Mouse (Mus musculus): ENCODE data around the gene 1700013G24Rik.
"Not testable (repeated sequence)": the region's sequence is repeated elsewhere in the genome, so short reads cannot be mapped to it uniquely, and the experiment has no call there.

1700013G24Rik gene

DNA sequence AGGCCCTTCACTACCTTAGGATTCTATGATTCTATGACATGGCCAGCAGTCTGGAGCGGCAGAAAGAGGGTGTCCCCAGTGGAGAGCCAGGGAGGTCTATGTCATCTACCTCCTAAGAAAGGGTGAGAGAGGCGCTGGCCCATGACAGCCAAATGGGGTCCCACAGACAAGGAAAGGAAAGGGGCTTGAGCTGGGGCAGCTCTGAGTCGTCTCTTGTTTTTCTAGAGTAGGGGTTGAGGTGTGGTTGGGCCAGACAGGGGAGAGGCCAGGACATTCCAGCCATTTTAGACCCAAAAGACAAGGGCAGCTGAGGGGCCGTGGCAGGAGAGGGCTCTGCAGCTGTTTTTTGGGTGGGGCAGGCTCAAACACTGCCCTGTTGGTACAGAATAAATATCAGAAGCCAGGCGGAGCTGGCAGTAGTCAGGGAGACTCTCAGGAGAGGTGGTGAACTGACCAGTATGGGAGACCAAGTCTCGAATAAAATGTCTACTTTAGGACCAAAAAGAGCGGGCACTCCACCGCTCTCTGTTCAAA lies at the start of gene 1700013G24Rik:
1700013G24Rik (plus strand) TSS at position 51 of the 534 bp plus-strand sequence.
- DNase-seq (ENCODE audit: low spot score in 2 of 2), result no peak

DNA sequence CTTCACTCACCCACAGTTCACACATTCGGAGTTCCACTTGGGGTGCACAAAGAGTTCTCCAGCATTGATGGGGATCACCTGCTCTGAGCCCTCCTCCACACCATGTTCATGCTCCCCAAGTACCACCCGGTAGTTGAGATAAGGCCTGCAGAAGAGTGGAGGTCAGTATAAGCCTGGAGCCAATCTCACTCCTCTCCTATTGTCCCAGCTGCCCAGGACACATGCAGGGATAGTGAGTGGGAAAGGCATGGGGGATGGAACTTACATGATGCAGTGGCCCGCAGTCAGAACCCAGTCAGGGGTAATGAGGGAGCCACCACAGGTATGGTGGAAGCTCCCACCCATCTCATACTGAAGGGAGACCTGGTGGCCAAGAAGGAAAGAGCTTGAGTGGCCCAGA lies 47.5 kb upstream of the 1700013G24Rik start:
- no peak for DNase-seq (ENCODE audit: low spot score in 2 of 2)

DNA sequence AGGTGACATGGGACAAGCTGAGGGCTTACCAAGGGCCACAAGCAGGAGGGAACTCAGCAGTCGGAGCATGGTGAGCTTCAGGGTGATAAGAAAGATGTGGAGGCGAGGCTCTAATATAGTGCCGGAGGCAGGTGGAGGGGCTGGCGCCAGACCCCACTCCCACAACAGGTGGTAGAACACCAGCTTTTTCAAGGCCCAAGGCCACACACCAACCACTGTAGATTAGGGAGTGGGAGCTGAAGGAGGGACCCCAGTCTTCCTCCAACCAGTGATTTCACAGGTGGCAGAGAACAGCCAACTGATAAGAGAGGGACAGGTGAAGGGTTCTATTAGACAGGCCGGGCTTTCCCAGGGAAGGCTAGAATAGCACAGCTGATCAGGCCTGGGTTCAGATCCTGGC lies 43.4 kb upstream of the 1700013G24Rik start, which contains the start of gene Cela3a:
Cela3a (minus strand) TSS at position 101 of the 400 bp plus-strand sequence.
- DNase-seq (ENCODE audit: low spot score in 2 of 2), result no peak

DNA sequence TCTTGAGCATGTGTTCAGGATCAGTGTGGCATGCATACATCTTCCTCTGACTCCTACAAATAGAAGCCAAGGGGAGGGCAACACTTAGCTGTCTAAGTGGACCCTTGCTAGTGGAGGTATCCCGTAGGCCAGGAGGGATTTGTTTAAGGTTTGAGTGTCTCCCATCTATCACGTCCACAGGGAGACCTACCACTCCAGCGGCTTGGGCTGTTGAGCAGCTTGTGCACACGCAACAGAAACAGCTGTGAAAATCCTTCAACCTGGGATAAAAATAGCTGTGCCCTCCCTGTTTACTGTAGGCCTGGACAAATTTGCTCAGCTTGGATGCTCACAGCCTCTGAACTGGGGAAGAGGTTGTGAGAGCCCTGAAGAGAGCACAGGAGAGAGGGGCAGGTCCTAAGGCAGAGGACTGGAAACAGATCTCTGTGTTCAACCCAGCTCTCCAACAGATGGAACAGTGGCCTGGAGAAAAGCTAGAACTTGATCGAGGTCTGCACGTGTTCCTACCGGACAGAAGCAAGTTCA lies 40.8 kb upstream of the 1700013G24Rik start:
- not testable (repeated sequence) for DNase-seq (ENCODE audit: low spot score in 2 of 2)

DNA sequence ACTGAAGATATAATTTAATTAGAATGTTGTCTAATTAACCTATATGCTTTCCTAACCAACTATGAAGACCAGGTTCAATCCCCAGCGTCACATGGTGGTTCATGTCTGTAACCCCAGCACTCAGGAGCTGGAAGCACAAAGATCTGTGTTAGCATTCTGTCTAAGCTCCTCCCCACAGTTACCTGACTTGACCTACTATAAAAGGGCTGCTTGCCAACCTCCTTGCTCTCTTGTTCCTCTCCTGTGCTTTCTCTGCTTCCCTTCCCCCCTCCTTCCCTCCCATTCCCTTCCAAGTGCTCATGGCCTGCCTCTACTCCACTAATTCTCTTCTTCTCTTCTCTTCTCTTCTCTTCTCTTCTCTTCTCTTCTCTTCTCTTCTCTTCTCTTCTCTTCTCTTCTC lies 38.1 kb upstream of the 1700013G24Rik start:
- no peak for DNase-seq (ENCODE audit: low spot score in 2 of 2)

DNA sequence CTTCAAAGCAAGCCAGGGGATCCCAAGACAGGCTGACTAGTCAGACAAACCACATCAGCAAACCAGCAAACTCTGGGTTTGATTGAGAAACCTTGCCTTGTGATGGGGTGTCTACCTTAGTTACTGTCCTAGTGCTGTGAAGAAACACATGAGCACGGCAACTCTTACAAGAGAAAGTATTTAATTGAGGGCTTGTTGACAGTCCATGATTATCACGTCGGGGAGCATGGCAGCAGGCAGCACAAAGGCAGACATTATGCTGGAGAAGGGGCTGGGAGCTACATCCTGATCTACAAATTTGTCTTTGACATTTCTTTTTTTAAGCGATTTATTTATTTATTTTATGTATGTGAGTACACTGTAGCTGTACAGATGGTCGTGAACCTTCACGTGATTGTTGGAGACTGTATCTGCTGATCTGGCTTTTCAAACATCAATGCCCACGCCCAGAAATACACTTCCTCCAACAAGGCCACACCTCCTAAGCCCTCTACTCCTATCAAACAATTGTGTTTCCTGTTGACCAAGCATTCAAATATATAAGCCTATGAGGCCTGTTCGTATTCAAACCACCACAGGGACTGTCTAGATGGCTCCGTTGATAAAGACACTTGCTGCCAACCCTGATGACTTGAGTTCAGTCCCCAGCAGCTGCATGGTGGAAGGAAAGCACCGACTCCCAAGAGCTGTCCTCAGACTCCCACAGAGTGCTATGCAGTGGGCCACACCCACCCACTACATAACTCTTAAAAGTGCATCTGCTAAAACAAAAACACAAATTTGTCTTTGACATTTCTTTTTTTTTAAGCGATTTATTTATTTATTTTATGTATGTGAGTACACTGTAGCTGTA lies 35.1 kb upstream of the 1700013G24Rik start:
- no peak for DNase-seq (ENCODE audit: low spot score in 2 of 2)

DNA sequence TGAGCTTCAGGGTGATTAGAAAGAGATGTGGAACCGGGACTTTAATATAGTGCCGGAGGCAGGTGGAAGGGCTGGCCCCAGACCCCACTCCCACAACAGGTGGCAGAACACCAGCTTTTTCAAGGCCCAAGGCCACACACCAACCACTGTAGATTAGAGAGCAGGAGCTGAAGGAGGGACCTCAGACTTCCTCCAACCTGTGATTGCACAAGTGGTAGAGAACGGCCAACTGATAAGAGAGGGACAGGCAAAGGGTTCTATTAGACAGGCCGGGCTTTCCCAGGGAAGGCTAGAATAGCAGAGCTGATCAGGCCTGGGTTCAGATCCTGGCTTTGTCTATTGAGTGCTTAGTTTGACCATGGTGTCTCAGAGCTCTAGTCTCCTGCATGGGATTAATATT lies 22.6 kb upstream of the 1700013G24Rik start, which contains the start of gene Cela3b:
Cela3b (minus strand) TSS at position 39 of the 400 bp plus-strand sequence.
- no peak for DNase-seq (ENCODE audit: low spot score in 2 of 2)

DNA sequence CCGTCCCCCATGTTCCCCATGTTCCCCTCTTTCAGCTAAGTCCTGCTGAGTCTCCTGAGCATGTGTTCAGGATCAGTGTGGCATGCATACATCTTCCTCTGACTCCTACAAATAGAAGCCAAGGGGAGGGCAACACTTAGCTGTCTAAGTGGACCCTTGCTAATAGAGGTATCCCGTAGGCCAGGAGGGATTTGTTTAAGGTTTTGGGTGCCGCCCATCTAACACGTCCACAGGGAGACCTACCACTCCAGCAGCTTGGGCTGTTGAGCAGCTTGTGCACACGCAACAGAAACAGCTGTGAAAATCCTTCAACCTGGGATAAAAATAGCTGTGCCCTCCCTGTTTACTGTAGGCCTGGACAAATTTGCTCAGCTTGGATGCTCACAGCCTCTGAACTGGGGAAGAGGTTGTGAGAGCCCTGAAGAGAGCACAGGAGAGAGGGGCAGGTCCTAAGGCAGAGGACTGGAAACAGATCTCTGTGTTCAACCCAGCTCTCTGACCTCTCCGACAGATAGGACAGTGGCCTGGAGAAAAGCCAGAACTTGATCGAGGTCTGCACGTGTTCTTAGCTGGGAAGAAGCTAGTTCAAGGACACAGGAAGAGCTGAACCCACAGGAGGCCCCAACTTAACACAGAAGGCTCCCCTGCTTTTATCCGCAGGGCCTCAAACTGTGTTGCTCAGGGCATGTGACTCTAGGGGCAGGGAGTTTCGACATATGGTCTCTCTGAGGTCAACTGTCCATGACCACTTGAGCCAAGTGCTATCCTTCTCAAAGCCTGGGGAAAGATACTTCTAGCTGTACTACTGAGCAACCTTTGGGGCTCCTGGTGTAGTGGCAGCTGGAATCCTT lies 20.2 kb upstream of the 1700013G24Rik start:
- DNase-seq (ENCODE audit: low spot score in 2 of 2), result not testable (repeated sequence)

DNA sequence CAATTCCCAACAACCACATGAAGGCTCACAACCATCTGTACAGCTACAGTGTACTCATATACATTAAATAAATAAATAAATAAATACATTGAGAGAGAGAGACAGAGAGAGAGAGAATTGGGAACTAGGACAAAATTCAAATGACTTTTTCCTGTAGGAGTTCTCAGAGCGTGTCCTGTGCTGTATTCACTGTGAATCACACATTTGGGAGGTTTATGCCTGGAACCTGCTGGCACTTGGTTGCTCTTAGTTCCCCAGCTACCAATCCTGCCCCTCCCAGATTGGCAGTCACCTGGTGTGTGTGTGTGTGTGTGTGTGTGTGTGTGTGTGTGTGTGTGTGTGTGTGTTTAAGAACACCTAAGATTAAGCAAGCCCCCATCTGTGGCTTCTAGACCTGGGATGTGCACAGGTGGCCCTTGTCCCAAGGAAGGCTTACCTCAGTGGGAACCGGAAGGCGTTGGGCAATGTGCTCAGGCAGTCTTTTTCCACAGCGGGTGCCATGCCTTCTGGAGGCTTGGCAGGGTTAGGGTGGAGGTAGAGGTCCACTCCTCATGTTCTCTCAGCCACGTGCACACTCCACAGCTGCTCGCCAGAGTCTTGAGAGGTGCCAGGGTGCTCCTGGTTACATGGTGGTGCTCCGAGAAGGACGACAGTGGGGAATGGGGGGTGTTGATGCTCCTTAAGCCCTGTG lies 16.0 kb upstream of the 1700013G24Rik start:
- DNase-seq (ENCODE audit: low spot score in 2 of 2), result no peak

DNA sequence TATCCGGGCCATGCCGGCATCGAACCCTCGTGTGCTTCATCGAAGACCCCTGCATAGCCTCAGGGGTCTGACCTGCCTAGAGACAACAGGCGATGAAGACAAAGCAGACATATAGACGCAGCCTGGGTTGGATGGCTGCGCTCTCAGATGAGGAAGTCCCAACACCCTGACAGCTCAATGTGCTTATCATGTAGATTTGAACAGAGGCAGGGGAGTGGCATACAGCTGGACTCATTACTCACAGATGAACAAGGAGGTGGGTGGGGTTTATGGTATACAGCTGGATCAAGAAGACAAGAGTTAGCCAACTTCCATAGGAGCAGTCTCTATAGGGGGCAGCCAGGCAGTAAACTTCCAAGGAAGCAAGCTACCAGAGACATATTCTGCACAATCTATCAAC lies 14.2 kb upstream of the 1700013G24Rik start:
- no peak for DNase-seq (ENCODE audit: low spot score in 2 of 2)

DNA sequence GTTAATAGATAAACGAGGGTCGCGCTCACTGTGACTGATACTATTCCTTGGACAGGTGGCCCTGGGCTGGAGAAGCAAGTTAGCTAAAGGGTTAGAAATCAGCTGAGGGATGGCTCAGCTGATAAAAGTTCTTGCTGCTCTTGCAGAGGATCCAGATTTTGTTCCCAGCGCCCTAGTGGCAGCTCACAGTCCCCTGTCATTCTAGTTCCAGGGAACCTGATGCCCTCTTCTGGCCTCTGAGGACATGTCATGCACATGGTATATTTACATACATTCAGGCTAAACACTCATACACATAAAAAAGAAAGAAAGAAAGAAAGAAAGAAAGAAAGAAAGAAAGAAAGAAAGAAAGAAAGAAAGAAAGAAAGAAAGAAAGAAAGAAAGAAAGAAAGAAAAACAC lies 11.8 kb upstream of the 1700013G24Rik start:
- DNase-seq (ENCODE audit: low spot score in 2 of 2), result no peak

DNA sequence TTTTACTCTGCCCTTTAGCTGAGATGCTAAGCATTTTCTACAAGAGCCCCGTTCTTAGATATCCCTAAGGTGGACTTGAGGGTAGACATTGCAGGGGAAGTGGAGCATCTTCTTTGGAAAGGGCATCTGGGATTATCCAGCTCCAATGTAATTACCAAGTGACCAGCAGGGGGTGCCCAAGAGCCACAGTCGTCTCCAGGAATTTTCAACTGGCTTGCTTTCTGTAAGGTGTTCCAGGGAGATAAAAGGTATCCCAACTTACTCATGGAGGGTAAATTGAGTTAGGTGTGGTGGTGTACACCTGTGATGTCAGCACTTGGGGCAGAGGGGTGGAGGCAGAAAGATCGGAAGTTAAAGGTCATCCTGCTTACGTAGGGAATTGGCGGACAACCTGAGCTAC lies 9.5 kb upstream of the 1700013G24Rik start:
- DNase-seq (ENCODE audit: low spot score in 2 of 2), result peak; percentile 44 to 69

DNA sequence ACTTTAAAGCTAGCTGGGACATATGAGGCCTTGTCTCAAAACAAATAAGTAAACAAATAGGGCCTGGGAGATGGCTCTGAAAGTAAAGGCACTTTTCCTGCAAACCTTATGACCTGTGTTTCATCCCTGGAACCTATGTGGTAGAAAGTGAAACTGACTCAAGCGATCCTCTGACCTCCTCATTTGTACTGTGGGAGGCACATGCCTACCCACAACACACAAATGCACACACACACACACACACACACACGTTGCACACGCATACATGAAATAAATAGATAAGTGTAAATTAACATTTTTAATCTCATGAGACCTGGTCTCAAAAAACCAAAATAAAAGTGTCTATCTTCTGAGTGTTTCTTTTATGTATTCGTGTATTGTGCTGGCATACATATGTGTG lies 7.2 kb upstream of the 1700013G24Rik start:
- DNase-seq (ENCODE audit: low spot score in 2 of 2), result no peak

DNA sequence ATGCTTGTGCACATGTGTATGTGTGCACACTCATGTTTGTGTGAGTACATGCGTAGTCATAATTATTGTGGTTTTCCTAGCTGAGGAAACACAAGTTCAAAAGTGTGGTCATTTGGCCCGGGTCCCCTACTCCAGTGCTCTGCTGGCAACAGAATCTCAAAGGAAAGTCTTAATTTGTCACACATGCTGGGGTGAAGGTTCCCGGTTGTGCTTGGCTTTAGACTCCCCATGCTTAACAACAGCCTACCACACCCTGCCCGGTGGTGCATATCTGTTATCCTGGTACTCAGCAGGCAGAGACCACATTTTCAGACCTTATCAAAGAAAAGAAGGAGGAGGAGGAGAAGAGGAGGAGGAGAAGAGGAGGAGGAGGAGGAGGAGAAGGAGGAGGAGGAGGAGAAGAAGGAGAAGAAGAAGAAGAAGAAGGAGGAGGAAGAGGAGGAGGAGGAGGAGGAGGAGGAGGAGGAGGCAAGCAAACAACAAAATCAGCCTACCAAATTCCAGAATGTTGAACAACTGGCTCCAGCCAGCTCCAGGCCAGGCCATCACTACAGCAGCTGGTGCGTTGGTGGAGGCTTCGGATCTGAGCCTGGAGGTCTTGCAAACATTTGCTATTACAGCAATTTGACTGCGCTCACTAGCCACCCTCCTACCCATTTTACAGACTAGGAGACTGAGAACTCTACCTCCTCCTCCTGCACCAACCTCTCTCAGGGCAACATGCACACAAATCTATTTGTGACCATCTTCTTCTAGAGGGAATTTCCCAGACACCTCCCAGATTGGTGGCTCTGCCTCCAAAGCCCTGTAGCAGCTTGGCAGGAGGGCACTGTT lies 5.5 kb upstream of the 1700013G24Rik start:
- no peak for DNase-seq (ENCODE audit: low spot score in 2 of 2)

DNA sequence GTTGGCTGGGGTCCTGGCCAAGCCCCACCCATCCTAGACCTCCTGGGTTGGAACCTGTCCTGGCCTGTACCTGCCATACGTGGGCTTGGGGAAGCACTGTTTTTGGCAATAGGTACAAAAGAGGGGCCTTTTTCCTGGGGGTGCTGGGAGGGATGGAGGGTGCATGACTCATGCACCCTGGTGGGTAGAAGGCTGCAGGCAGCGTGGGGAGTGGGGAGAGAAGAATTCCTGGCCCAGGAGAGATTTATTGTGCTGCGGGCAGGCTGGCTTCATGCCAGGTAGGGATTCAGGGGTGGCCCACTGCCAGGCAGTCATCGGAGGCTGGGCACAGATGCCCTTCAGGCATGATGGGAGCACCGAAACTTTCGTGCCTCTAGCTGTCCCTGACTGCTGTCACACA lies 4.9 kb upstream of the 1700013G24Rik start:
- no peak for DNase-seq (ENCODE audit: low spot score in 2 of 2)

DNA sequence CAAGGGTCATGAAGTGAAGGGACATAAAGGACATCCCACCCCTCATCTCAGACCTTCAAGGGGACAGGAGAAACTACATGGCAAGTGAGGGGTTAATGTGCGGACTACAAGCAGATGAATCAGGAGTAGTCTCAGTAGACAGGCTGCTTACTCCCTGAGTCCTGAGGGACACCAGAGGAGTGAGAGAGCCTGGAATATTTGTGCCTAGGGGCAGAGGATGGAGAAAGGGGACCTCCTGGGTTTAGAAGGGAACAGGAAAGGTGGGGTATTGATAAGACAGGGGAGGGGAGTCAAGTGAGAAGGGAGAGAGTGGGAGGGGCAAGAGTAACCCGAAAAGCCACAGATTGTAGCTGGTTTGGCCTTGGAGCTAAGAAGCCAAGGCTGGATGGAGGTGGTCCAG lies 4.4 kb upstream of the 1700013G24Rik start:
- DNase-seq (ENCODE audit: low spot score in 2 of 2), result no peak

DNA sequence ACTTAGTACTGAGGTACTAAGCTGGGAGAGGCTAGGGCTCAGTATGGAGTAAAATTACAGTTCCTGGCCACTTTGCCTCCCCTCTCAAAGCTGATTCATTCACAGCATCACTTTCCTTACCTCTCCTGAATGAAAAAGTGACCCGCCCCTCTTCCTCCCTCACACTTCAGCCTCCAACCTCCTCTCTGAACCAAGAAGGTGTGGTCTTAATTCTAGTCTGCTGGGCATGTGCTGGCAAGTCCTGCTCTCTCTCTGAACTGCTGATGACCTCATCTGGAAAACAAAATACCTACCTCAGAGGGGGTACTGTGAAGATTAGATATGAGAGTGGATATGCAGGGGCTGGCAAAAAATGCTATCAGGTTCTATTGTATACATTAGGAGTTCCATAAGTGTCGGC lies 4.0 kb upstream of the 1700013G24Rik start:
- no peak for DNase-seq (ENCODE audit: low spot score in 2 of 2)

DNA sequence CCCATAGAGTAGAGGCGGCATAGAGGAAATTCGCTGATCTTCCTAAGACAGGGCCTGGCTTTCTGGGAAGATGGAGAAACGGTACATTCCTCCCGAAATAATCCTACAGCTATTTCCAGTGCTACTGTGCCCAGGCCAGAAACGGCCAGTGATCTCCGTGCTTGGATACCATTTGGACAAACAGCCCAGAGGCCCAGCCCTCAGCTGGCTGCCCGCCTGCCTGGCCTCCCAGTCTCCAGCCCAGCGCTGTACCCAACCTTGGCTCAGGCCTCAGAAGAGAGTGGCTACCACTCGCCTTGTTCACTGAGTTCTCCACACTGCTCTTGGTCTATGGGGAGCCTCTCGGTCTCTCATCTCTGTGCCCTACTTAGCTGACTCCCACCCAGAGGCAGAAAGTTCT lies 3.4 kb upstream of the 1700013G24Rik start:
- no peak for DNase-seq (ENCODE audit: low spot score in 2 of 2)

DNA sequence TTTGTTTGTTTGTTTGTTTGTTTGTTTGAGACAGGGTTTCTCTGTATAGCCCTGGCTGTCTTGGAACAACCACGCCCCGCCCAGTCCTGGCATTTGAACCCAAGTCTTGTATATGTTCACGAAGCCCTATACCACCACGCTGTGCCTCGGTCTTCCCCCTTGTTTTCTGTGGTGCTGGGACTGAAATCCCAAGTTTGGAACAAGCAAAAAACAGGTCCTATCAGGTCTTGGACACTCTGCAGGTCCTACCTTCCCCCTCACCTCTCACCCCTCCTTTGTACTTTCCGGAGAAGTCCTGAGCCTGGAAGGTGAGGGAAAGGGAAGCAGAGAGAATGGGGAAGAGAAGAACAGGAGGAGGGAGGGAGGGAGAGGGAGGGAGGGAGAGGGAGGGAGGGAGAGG lies 894 bp upstream of the 1700013G24Rik start:
- DNase-seq (ENCODE audit: low spot score in 2 of 2), result no peak

DNA sequence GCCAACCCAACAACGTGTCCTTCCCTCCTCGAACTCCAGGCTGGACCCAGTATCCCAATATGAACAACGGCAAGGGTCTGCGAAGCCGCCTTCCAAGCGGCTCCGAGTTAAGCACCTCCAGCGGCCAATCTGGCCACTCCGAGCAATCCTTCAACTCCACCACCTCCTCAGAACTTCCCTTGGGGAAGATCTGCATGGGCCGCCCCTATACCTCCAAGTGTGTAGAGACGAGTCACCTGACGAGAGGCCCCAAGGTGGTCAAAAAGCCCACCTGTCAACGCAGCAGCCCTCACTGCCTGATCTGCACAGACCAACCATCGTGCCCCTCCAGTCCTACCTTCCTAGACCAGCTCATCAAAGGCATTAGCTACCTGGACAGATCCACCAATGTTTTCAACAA lies 1.5 kb downstream of the 1700013G24Rik start:
- DNase-seq (ENCODE audit: low spot score in 2 of 2), result no peak

DNA sequence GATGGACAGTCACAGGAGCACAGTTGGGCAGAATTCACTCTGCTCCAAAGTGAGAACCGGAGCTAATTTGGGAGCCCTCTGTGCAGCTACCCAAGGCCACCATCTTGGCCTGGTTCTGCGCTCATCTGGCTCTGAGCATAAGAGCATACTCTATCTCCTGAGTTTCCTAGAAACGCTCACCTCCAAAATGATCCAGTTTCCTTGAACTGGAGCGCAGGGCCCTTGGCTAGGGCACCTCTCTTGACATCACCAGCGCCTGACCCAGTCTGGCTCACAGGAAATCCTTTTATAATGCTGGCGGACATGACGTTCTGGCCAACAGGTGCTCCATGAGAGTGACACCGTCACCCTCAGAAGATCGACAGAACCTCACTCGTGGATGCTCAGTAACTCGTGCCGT lies 3.5 kb downstream of the 1700013G24Rik start:
- DNase-seq (ENCODE audit: low spot score in 2 of 2), result no peak
